Mouse (Mus musculus) kidney, postnatal 25 days (tissue): ENCODE measurements at regions not wholly inside any gene's neighbourhood (a gene's known extent, or its start where the extent isn't known, plus 50 kb on each side); places are given as distances from the start of the nearest gene placed in this dataset.
"Not testable (repeated sequence)": the region's sequence is repeated elsewhere in the genome, so short reads cannot be mapped to it uniquely, and the experiment has no call there.

Source experiments
- DNase-seq, 2 experiments: peaks; one replicate each; pipeline ENCODE4 v3.0.0; 2021; ENCODE audit warnings: mixed read lengths in 2 of 2

- peak; percentile 63 to 78 for DNase-seq
Measured at GRCm38 (mm10) chr12:56058463-56058862, 222.3 kb downstream of the Brms1l start.

- DNase-seq: no peak
Measured at GRCm38 (mm10) chr12:56055382-56055781, 219.3 kb downstream of the Brms1l start.

GRCm38 (mm10) chr12:56046050-56046449, 209.9 kb downstream of the Brms1l start:
- DNase-seq: no peak

GRCm38 (mm10) chr12:56020954-56021514, 184.9 kb downstream of the Brms1l start:
- no peak for DNase-seq

- no peak for DNase-seq
Measured at GRCm38 (mm10) chr12:56020547-56020946, 184.4 kb downstream of the Brms1l start.

- DNase-seq: no peak
Measured at GRCm38 (mm10) chr12:56009976-56010375, 173.9 kb downstream of the Brms1l start.

GRCm38 (mm10) chr12:56005846-56006245, 169.7 kb downstream of the Brms1l start:
- no peak for DNase-seq

- no peak for DNase-seq
Measured at GRCm38 (mm10) chr12:56005321-56005720, 169.2 kb downstream of the Brms1l start.

- DNase-seq: no peak
Measured at GRCm38 (mm10) chr12:56004479-56004878, 168.4 kb downstream of the Brms1l start.

GRCm38 (mm10) chr12:56003561-56003960, 167.4 kb downstream of the Brms1l start:
- no peak for DNase-seq

GRCm38 (mm10) chr12:55996585-55997377, 160.7 kb downstream of the Brms1l start:
- peak in 1 of 2 experiments; percentile 5 for DNase-seq

- no peak for DNase-seq
Measured at GRCm38 (mm10) chr12:55983565-55984351, 147.6 kb downstream of the Brms1l start.

GRCm38 (mm10) chr12:55983128-55983527, 147.0 kb downstream of the Brms1l start:
- no peak for DNase-seq

- no peak for DNase-seq
Measured at GRCm38 (mm10) chr12:55974262-55974661, 138.1 kb downstream of the Brms1l start.

GRCm38 (mm10) chr12:55959319-55959718, 123.2 kb downstream of the Brms1l start:
- not testable (repeated sequence) for DNase-seq

- no peak for DNase-seq
Measured at GRCm38 (mm10) chr12:55940566-55940965, 104.4 kb downstream of the Brms1l start.

- DNase-seq: no peak
Measured at GRCm38 (mm10) chr12:55939281-55940142, 103.4 kb downstream of the Brms1l start.

GRCm38 (mm10) chr12:55934172-55934571, 98.0 kb downstream of the Brms1l start:
- no peak for DNase-seq

GRCm38 (mm10) chr12:55933417-55933816, 97.3 kb downstream of the Brms1l start:
- no peak for DNase-seq

GRCm38 (mm10) chr12:55930468-55930867, 94.3 kb downstream of the Brms1l start:
- DNase-seq: no peak

GRCm38 (mm10) chr12:55926974-55927321, 90.8 kb downstream of the Brms1l start:
- DNase-seq: no peak

- DNase-seq: no peak
Measured at GRCm38 (mm10) chr12:55926276-55926973, 90.3 kb downstream of the Brms1l start.
